Mouse (Mus musculus) intestine, embryonic 15.5 days (tissue): Measurements from ENCODE around the gene Magt1. TPM values are rescaled to one million over a fixed set of nuclear protein-coding genes. Genes with fewer than 3 reads are reported as not detected.
"Not testable (repeated sequence)": the region's sequence is repeated elsewhere in the genome, so short reads cannot be mapped to it uniquely, and the experiment has no call there.

Experiments used
- ATAC-seq: fragments of 200-750 bp; cut with Nextera tagmentation; 2 replicates; pipeline ENCODE4 v1.8.0; 2017; ENCODE audit warnings: moderate TSS enrichment, moderate library complexity
- H3K27ac ChIP-seq: fragments of 300-500 bp; sonication (generic); 2 replicates; pipeline ENCODE4 v1.5.1; 2015; ENCODE audit warnings: mild to moderate bottlenecking, inconsistent platforms
- H3K27me3 ChIP-seq: fragments of 300-500 bp; sonication (generic); replicated peaks from 2 replicates; pipeline ENCODE4 v1.6.1; 2015; ENCODE audit warnings: inconsistent platforms
- H3K36me3 ChIP-seq: fragments of 300-500 bp; sonication (generic); 2 replicates; pipeline ENCODE4 v1.6.1; 2015; ENCODE audit warnings: inconsistent platforms
- H3K4me1 ChIP-seq: fragments of 300-500 bp; sonication (generic); replicated peaks from 2 replicates; pipeline ENCODE4 v1.6.1; 2015; ENCODE audit warnings: inconsistent platforms
- H3K4me2 ChIP-seq: fragments of 300-500 bp; sonication (generic); replicated peaks from 2 replicates; pipeline ENCODE4 v1.6.1; 2015; ENCODE audit warnings: mild to moderate bottlenecking, inconsistent platforms
- H3K4me3 ChIP-seq: fragments of 300-500 bp; sonication (generic); replicated peaks from 2 replicates; pipeline ENCODE4 v1.5.1; 2015; ENCODE audit warnings: inconsistent platforms
- H3K9ac ChIP-seq: fragments of 300-500 bp; sonication (generic); 2 replicates; pipeline ENCODE4 v1.6.1; 2015; ENCODE audit warnings: inconsistent platforms
- H3K9me3 ChIP-seq: fragments of 300-500 bp; sonication (generic); 2 replicates; pipeline ENCODE4 v1.6.1; 2016; ENCODE audit warnings: inconsistent platforms
- WGBS: fragments of 180-500 bp; shearing (Covaris S2); methylation state at CpG from one replicate; pipeline ENCODE4 v1.1.7; 2015; 5-methylcytosine and 5-hydroxymethylcytosine counted together
- polyA plus RNA-seq: library from polyadenylated mRNA; unstranded; fragments of >200 nt; fragmentation: Nextera tagmentation; extraction: Ambion mirVana; gene quantifications from 2 replicates; pipeline ENCODE4 v1.2.1, GENCODE M21; 2015

Magt1 gene
- polyA plus RNA-seq, 1 experiment from 2014 or later = 81.5 TPM

- Histone ChIP-seq H3K27ac (no peak overlapping the region), H3K4me3 (no peak overlapping the region), H3K36me3 (no peaks in the 10 kb centered on the region), H3K4me2 (no peak overlapping the region), H3K9me3 (no peaks in the 10 kb centered on the region), H3K4me1 (no peaks in the 10 kb centered on the region), H3K27me3 (no peaks in the 10 kb centered on the region), H3K9ac (no peak overlapping the region)
- no peak for ATAC-seq
- 61% methylated on average over 2 of the region's 2 CpGs for WGBS
These were observed 74.0 kb downstream of the Magt1 start for GRCm38 (mm10) chrX:105937736-105938135.

DNA sequence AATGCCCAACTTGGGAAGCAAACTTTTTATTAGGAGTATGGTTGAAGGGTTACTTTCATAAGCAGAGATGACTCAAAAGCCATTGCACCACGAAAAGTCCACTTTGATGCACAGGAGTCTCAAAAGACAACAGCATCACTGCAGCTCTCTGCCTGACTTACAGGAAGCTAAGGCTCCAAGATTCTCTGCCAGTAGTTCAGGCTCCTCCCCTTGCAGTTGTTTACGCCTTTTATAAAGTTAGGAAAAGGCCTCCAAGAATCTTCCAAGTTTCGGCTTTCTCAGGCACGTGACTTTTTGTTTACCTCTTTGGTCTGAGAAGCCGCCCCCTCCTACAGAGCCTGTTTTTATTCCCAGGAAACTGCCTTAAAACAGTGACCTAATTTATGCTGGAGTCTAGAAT is 77.4 kb downstream of the Magt1 start:
- no peak overlapping the region for H3K4me2 ChIP-seq
- no peaks in the 10 kb centered on the region for H3K36me3 ChIP-seq
- H3K9me3 ChIP-seq = no peaks in the 10 kb centered on the region
- no peak overlapping the region for H3K27ac ChIP-seq
- H3K4me3 ChIP-seq = no peak overlapping the region
- WGBS = 50% methylated on average over 5 of the region's 5 CpGs
- H3K27me3 ChIP-seq = no peaks in the 10 kb centered on the region
- H3K9ac ChIP-seq = no peak overlapping the region
- no peaks in the 10 kb centered on the region for H3K4me1 ChIP-seq
- no peak for ATAC-seq

GRCm38 (mm10) chrX:105929478-105930038 is 82.1 kb downstream of the Magt1 start:
- Histone ChIP-seq H3K27me3 (no peaks in the 10 kb centered on the region), H3K36me3 (no peaks in the 10 kb centered on the region), H3K4me1 (no peaks in the 10 kb centered on the region), H3K9me3 (no peaks in the 10 kb centered on the region), H3K27ac (no peak overlapping the region), H3K9ac (no peak overlapping the region), H3K4me2 (peak overlapping the region; percentile 39), H3K4me3 (peak overlapping the region; percentile 61)
- WGBS = 35% methylated on average over 8 of the region's 8 CpGs
- peak; percentile 35; the same call in 1 of the 2 replicates for ATAC-seq

- Histone ChIP-seq H3K36me3 (no peaks in the 10 kb centered on the region), H3K4me1 (no peaks in the 10 kb centered on the region), H3K9me3 (no peaks in the 10 kb centered on the region), H3K4me3 (peak within 1 kb of the TSS; percentile 61), H3K27ac (peak within 1 kb of the TSS; percentile 83), H3K27me3 (no peaks in the 10 kb centered on the region), H3K9ac (peak within 1 kb of the TSS; percentile 69), H3K4me2 (peak within 1 kb of the TSS; percentile 45)
- WGBS = 22% methylated on average over 42 of the region's 42 CpGs
- ATAC-seq = peak; percentile 94
These were observed 82.7 kb downstream of the Magt1 start, which contains the start of gene Atrx for GRCm38 (mm10) chrX:105928861-105929477. Gene Atrx, minus strand, starts transcription at chrX:105929403.

DNA sequence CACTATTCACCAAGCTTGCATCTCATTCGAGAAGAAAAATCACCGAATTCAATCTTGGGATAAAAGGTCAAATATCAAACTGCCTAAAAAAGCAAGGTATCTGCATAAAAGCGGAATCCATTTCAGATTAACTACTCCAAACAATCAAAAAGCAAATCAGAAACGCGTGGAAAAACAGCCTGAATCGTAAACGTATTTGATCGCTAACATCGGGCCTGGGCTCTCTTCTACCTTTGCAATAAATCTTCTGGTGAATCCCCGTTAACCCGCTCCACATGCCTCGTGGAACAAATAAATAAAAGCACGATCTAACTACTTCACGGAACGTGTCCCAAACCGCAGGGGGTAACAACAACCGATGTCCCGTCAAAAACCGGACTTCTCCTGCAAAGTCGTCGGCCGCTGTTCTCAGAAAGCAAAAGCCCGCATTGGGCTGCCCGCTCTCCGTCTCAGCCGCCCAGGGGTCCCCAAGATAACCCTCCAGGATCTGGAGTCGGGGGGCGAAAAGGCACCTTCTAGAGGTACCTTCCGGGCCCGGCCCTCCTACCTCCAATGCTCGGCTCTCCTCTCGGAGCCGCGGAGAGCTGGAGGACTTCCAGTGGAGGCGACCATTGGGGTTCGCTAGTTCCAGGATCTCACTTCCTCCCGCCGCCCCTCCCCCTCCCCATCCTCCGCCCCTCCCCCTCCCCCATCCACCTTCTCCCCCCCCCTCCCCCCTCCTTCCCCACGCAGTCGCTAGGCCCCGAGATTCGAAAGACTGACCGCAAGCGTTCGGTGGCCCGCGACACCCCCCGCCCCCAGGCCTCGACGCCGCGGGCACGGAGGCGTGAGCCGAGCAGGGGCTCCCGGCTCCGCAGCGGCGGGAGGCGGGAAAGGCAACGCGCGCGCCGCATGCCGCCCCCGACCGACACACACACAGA is 83.5 kb downstream of the Magt1 start:
- H3K4me1 ChIP-seq = no peaks in the 10 kb centered on the region
- peak overlapping the region; percentile 61 for H3K4me3 ChIP-seq
- peak overlapping the region; percentile 69 for H3K9ac ChIP-seq
- H3K4me2 ChIP-seq = peak overlapping the region; percentile 45
- no peaks in the 10 kb centered on the region for H3K9me3 ChIP-seq
- H3K27ac ChIP-seq = peak overlapping the region; percentile 83
- no peaks in the 10 kb centered on the region for H3K36me3 ChIP-seq
- ATAC-seq = peak; percentile 64
- H3K27me3 ChIP-seq = no peaks in the 10 kb centered on the region
- WGBS = 25% methylated on average over 42 of the region's 69 CpGs

GRCm38 (mm10) chrX:105926121-105926735 is 85.5 kb downstream of the Magt1 start:
- no peak overlapping the region for H3K4me3 ChIP-seq
- no peak for ATAC-seq
- no peaks in the 10 kb centered on the region for H3K36me3 ChIP-seq
- no peaks in the 10 kb centered on the region for H3K27me3 ChIP-seq
- no peak overlapping the region for H3K4me2 ChIP-seq
- 62% methylated on average over 12 of the region's 12 CpGs for WGBS
- no peaks in the 10 kb centered on the region for H3K9me3 ChIP-seq
- H3K27ac ChIP-seq = no peak overlapping the region
- H3K9ac ChIP-seq = no peak overlapping the region
- no peaks in the 10 kb centered on the region for H3K4me1 ChIP-seq

- Histone ChIP-seq H3K27me3 (no peaks in the 10 kb centered on the region), H3K9ac (no peak overlapping the region), H3K27ac (no peak overlapping the region), H3K4me3 (no peak overlapping the region), H3K4me2 (no peak overlapping the region), H3K4me1 (no peaks in the 10 kb centered on the region), H3K36me3 (no peaks in the 10 kb centered on the region), H3K9me3 (no peaks in the 10 kb centered on the region)
- no peak for ATAC-seq
- 82% methylated on average over 5 of the region's 5 CpGs for WGBS
These were observed 87.2 kb downstream of the Magt1 start for GRCm38 (mm10) chrX:105924326-105925070.

DNA sequence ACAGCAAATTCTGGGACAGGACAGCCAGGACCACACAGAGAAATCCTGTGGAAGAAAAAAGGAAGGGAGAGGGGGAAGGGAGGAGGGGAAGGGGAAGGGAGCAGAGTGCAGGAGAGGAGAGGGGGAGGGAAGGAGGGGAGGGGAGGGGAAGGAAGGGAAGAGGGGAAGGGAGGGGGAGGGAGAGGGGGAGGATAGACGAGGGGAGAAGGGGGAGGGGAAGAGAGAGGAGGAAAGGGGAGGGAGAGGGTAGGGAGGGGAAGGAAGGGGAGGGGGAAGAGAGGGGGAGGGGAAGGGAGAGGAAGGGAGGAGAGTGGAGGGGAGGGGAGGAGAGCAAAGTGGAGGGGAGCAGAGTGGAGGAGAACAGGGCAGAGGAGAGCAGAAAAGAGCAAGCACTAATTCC is 87.8 kb downstream of the Magt1 start:
- H3K4me3 ChIP-seq = no peak overlapping the region
- H3K4me2 ChIP-seq = no peak overlapping the region
- H3K9ac ChIP-seq = no peak overlapping the region
- no peak for ATAC-seq
- WGBS = no CpG with 5 or more reads among the region's 1 CpGs
- H3K9me3 ChIP-seq = no peaks in the 10 kb centered on the region
- H3K4me1 ChIP-seq = no peaks in the 10 kb centered on the region
- H3K36me3 ChIP-seq = no peaks in the 10 kb centered on the region
- no peak overlapping the region for H3K27ac ChIP-seq
- H3K27me3 ChIP-seq = no peaks in the 10 kb centered on the region

GRCm38 (mm10) chrX:105922986-105923385 is 88.7 kb downstream of the Magt1 start:
- not testable (repeated sequence) for H3K4me1 ChIP-seq, H3K36me3 ChIP-seq, H3K9me3 ChIP-seq, ATAC-seq, H3K4me2 ChIP-seq, H3K27ac ChIP-seq, H3K9ac ChIP-seq, H3K27me3 ChIP-seq, H3K4me3 ChIP-seq
- WGBS = 90% methylated on average over 7 of the region's 7 CpGs

DNA sequence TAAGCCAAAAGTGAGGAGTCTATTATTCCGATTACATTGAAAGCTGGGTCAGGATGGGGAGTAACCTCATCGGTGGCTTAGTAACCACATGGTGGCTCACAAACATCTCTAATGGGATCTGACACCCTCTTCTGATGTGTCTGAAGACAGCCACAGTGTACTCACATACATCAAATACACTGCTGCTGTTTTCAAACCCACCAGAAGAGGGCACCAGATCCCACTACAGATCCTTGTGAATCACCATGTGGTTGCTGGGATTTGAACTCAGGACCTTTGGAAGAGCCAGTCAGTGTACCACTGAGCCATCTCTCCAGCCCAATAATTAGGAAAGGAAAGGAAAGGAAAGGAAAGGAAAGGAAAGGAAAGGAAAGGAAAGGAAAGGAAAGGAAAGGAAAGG is 90.3 kb downstream of the Magt1 start:
- no peak overlapping the region for H3K27ac ChIP-seq
- no peaks in the 10 kb centered on the region for H3K9me3 ChIP-seq
- 87% methylated on average over 2 of the region's 2 CpGs for WGBS
- no peak for ATAC-seq
- no peak overlapping the region for H3K4me2 ChIP-seq
- no peaks in the 10 kb centered on the region for H3K27me3 ChIP-seq
- no peaks in the 10 kb centered on the region for H3K4me1 ChIP-seq
- H3K4me3 ChIP-seq = no peak overlapping the region
- no peak overlapping the region for H3K9ac ChIP-seq
- H3K36me3 ChIP-seq = no peaks in the 10 kb centered on the region
